Mouse (Mus musculus): ENCODE measurements around the gene Pax9.

Gene Pax9

GRCm38 (mm10) chr12:56697785-56698184 is 6.2 kb downstream of the Pax9 start:
- no peak for DNase-seq (ENCODE audit: low spot score)

GRCm38 (mm10) chr12:56698191-56698980 is 6.8 kb downstream of the Pax9 start:
- DNase-seq (ENCODE audit: low spot score), result no peak

- no peak for DNase-seq (ENCODE audit: low spot score)
Observed at GRCm38 (mm10) chr12:56699351-56699750, 7.8 kb downstream of the Pax9 start.

- DNase-seq (ENCODE audit: low spot score), result no peak
Observed at GRCm38 (mm10) chr12:56699915-56700900, 8.6 kb downstream of the Pax9 start.

- DNase-seq (ENCODE audit: low spot score), result no peak
Observed at GRCm38 (mm10) chr12:56701004-56701403, 9.4 kb downstream of the Pax9 start.

- DNase-seq (ENCODE audit: low spot score), result no peak
Observed at GRCm38 (mm10) chr12:56717971-56718706, 26.6 kb downstream of the Pax9 start.

GRCm38 (mm10) chr12:56718707-56719051 is 27.1 kb downstream of the Pax9 start:
- no peak for DNase-seq (ENCODE audit: low spot score)

- DNase-seq (ENCODE audit: low spot score), result no peak
Observed at GRCm38 (mm10) chr12:56727631-56728030, 36.1 kb downstream of the Pax9 start.

- no peak for DNase-seq (ENCODE audit: low spot score)
Observed at GRCm38 (mm10) chr12:56737104-56737503, 45.5 kb downstream of the Pax9 start.

Data from lung, postnatal 25 days (tissue).